Mouse (Mus musculus) cerebellum, adult 2 months (tissue): Measurements from ENCODE around the gene Rhbdf2. TPM values are rescaled to one million over a fixed set of nuclear protein-coding genes. Genes with fewer than 3 reads are reported as not detected.
"Not testable (repeated sequence)": the region's sequence is repeated elsewhere in the genome, so short reads cannot be mapped to it uniquely, and the experiment has no call there.

Experiments
- DNase-seq, 2 experiments: peaks; one replicate each; pipeline ENCODE4 v3.0.0; 2021
- H3K27ac ChIP-seq: fragments of 200-500 bp; 2 replicates; pipeline ENCODE4 v1.5.1; 2012; ENCODE audit warnings: low read length, control low read depth, inconsistent platforms; ENCODE audit not compliant: insufficient read depth
- H3K27me3 ChIP-seq: fragments of 200-500 bp; 2 replicates; pipeline ENCODE4 v1.6.1; 2012; ENCODE audit warnings: inconsistent platforms, mild to moderate bottlenecking, low read length, moderate library complexity; ENCODE audit not compliant: control insufficient read depth, insufficient read depth
- H3K4me1 ChIP-seq: fragments of 200-500 bp; 2 replicates; pipeline ENCODE4 v1.6.1; 2011; ENCODE audit warnings: low read length; ENCODE audit not compliant: control insufficient read depth, insufficient read depth
- H3K4me3 ChIP-seq: fragments of 200-500 bp; replicated peaks from 2 replicates; pipeline ENCODE3; 2011; ENCODE audit warnings: mild to moderate bottlenecking, low read depth, low read length, control low read depth; ENCODE audit not compliant: insufficient read depth
- CTCF ChIP-seq: fragments of 200-500 bp; IDR thresholded peaks from 2 replicates; pipeline ENCODE4 v1.5.1; 2011; ENCODE audit warnings: low read depth, mild to moderate bottlenecking, control low read depth, low read length, moderate library complexity, borderline replicate concordance; ENCODE audit not compliant: insufficient read depth
- POLR2A ChIP-seq: fragments of 200-500 bp; IDR thresholded peaks from 2 replicates; pipeline ENCODE4 v1.6.1; 2011; ENCODE audit warnings: low read length, control low read depth, borderline replicate concordance; ENCODE audit not compliant: insufficient read depth
- WGBS: fragments of 180-500 bp; shearing (Covaris S2); methylation state at CpG from one replicate; pipeline ENCODE4 v1.1.7; 2018; 5-methylcytosine and 5-hydroxymethylcytosine counted together
- polyA plus RNA-seq: library from polyadenylated mRNA; depleted of rRNA; stranded (reverse); fragments of >200 nt; gene quantifications from 2 replicates; pipeline ENCODE4 v1.2.3, GENCODE M21; 2012

Rhbdf2 gene
- polyA plus RNA-seq, 1 experiment, result 1.9 TPM

- Histone ChIP-seq H3K4me3 (no peak overlapping the region), H3K27ac (no peak overlapping the region), H3K27me3 (no peaks in the 10 kb centered on the region), H3K4me1 (peaks cover 69% of the 10 kb centered on the region)
- no peak for TF ChIP-seq CTCF
- DNase-seq, result no peak
- 59% methylated on average over 6 of the region's 6 CpGs for WGBS
Measured at GRCm38 (mm10) chr11:116613234-116613633, 13.6 kb downstream of the Rhbdf2 start.

DNA sequence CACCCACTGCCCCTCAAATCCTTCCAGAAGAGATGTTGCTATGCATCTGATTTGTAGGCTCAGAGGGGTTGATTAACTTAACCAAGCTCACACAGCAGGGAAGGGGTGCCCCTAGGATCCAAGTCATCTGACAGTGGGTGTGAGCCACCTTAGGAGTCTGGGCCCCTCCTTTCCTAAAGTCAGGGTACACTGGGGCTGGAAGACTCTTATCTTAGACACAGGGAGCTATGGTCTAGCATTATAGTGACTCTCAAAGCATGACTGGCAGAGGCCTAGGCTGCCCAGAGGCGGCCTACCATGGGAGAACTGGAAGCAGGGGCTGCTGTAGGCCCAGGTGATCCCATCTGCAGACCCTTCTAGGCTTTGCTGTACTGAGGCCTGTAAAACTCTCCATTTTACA lies 14.3 kb downstream of the Rhbdf2 start:
- 95% methylated on average over 1 of the region's 1 CpGs for WGBS
- Histone ChIP-seq H3K27ac (no peak overlapping the region), H3K27me3 (no peaks in the 10 kb centered on the region), H3K4me3 (no peak overlapping the region), H3K4me1 (peaks cover 63% of the 10 kb centered on the region)
- TF ChIP-seq CTCF (no peak), POLR2A (no peak)
- DNase-seq, result no peak

- Histone ChIP-seq H3K27me3 (no peaks in the 10 kb centered on the region), H3K4me1 (peaks cover 60% of the 10 kb centered on the region), H3K4me3 (no peak overlapping the region), H3K27ac (no peak overlapping the region)
- TF ChIP-seq CTCF (no peak), POLR2A (no peak)
- 97% methylated on average over 9 of the region's 9 CpGs for WGBS
- no peak for DNase-seq
Measured at GRCm38 (mm10) chr11:116611883-116612282, 14.9 kb downstream of the Rhbdf2 start.

DNA sequence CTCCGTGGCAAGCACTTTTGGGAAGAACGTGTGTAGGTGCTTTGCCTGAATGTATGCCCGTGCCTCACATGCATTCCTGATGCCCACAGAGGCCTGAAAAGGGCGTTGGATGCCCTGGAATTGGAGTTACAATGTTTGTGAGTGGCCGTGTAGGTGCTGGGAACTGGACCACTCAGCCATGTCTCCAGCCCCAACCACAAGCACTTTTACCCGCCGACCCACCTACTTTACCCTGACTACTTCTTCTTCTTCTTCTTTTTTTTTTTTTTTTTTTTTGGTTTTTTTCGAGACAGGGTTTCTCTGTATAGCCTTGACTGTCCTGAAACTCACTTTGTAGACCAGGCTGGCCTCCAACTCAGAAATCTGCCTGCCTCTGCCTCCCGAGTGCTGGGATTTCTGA lies 15.7 kb downstream of the Rhbdf2 start:
- not testable (repeated sequence) for DNase-seq, H3K27ac ChIP-seq, H3K27me3 ChIP-seq, H3K4me3 ChIP-seq
- 89% methylated on average over 9 of the region's 9 CpGs for WGBS
- peaks cover 53% of the 10 kb centered on the region for H3K4me1 ChIP-seq

- peak overlapping the region; percentile 6 for H3K4me3 ChIP-seq
- DNase-seq, result peak; percentile 95 to 99
- H3K4me1 ChIP-seq, result peaks cover 44% of the 10 kb centered on the region
- TF ChIP-seq POLR2A (no peak), CTCF (no peak)
- H3K27ac ChIP-seq, result no peak overlapping the region
- no peaks in the 10 kb centered on the region for H3K27me3 ChIP-seq
- WGBS, result 15% methylated on average over 15 of the region's 15 CpGs
Measured at GRCm38 (mm10) chr11:116609965-116610630, 16.7 kb downstream of the Rhbdf2 start.

DNA sequence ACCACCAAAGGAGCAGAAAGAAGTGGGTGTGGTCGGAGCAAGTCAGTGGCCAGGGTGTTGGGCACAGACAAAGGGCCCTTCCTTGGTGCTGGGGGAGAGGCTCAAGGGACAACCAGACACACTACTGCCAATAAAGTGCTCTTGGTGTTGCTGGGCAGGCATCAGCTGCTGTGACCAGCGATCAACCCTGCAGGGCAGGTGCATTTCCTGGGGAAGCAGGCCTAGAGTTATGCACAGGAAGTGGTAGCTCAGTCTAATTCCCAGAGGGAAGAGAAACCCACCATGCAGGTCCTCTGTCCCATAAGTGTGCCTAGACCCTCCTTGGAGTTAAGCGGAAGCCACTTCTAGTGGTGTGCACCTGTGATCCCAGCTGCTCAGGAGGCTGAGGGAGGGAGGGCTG lies 19.1 kb downstream of the Rhbdf2 start:
- no peak for TF ChIP-seq POLR2A
- no peak for TF ChIP-seq CTCF
- whole genome bisulfite sequencing, result 93% methylated on average over 3 of the region's 3 CpGs
- Histone ChIP-seq H3K4me1 (peaks cover 27% of the 10 kb centered on the region), H3K27me3 (no peaks in the 10 kb centered on the region), H3K27ac (no peak overlapping the region), H3K4me3 (no peak overlapping the region)
- no peak for DNase-seq

DNA sequence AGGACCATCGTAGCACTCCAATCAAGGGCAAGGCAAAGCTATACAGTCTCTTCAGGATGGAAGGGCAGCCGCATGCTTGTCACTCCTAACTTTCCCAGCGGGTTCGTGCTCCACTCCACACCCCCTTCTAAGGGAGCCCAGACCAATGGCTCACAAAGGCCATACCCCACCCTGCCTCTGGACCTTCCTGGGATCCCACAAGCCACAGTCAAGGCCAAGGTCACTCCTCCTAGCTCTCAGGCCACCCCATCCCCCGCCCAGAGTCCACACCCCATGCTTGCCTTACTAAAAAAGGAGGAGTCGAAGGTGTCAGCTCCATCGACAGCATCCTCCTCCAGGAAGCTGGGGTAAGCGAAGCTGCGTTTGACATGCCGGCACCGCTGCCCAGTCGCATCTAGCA lies 22.7 kb downstream of the Rhbdf2 start:
- H3K27me3 ChIP-seq, result no peaks in the 10 kb centered on the region
- no peak overlapping the region for H3K4me3 ChIP-seq
- 97% methylated on average over 12 of the region's 12 CpGs for WGBS
- no peak for DNase-seq
- TF ChIP-seq POLR2A, result no peak
- no peak for TF ChIP-seq CTCF
- H3K4me1 ChIP-seq, result peaks cover 29% of the 10 kb centered on the region
- H3K27ac ChIP-seq, result no peak overlapping the region

GRCm38 (mm10) chr11:116603339-116603738 lies 23.5 kb downstream of the Rhbdf2 start:
- DNase-seq, result no peak
- no peak overlapping the region for H3K27ac ChIP-seq
- no peaks in the 10 kb centered on the region for H3K27me3 ChIP-seq
- WGBS, result 89% methylated on average over 10 of the region's 10 CpGs
- H3K4me1 ChIP-seq, result peaks cover 25% of the 10 kb centered on the region
- TF ChIP-seq CTCF (0 out of 2 replicates have a peak, but pooled peaks have one; percentile 28), POLR2A (no peak)
- no peak overlapping the region for H3K4me3 ChIP-seq

DNA sequence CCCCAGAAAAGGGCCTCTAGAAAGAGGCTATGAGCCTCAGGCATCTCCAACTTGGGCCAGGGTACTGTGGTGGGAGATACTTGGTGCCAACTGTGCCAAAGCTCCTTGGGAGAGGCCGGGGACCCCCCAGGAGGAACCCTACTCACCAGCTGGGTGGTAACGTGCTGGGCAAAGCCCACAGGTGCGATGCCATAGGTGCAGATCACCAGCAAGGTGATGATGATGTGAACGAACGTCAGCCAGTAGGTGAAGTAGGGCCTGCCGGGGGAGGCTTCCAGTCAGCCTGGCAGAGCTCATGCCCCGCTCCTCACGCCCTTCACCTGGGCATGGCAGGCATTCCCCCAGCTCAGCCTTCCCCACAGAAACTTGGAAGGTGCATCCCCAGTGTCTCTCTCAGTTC lies 24.8 kb downstream of the Rhbdf2 start:
- 72% methylated on average over 8 of the region's 8 CpGs for WGBS
- Histone ChIP-seq H3K4me1 (peaks cover 24% of the 10 kb centered on the region), H3K4me3 (no peak overlapping the region), H3K27ac (no peak overlapping the region), H3K27me3 (no peaks in the 10 kb centered on the region)
- TF ChIP-seq CTCF (no peak), POLR2A (no peak)
- DNase-seq, result no peak
